Mouse (Mus musculus) splenic B cell, adult 2 months (primary cell): Measurements from ENCODE around the gene Wnt3a.
"Not testable (repeated sequence)": the region's sequence is repeated elsewhere in the genome, so short reads cannot be mapped to it uniquely, and the experiment has no call there.

Experiments
- DNase-seq: peaks from one replicate; pipeline ENCODE4 v3.0.0-alpha.2; 2011; ENCODE audit warnings: low read depth, low spot score
- H3K27me3 ChIP-seq: 2 replicates; pipeline ENCODE4 v1.6.1; 2012; ENCODE audit warnings: mild to moderate bottlenecking, low read length, moderate library complexity, mixed read lengths; ENCODE audit not compliant: control insufficient read depth, poor library complexity, insufficient read depth, severe bottlenecking
- H3K36me3 ChIP-seq: 2 replicates; pipeline ENCODE4 v1.6.1; 2012; ENCODE audit warnings: mild to moderate bottlenecking, low read length, moderate library complexity, mixed read lengths; ENCODE audit not compliant: control insufficient read depth, poor library complexity, insufficient read depth, severe bottlenecking

Wnt3a gene

DNA sequence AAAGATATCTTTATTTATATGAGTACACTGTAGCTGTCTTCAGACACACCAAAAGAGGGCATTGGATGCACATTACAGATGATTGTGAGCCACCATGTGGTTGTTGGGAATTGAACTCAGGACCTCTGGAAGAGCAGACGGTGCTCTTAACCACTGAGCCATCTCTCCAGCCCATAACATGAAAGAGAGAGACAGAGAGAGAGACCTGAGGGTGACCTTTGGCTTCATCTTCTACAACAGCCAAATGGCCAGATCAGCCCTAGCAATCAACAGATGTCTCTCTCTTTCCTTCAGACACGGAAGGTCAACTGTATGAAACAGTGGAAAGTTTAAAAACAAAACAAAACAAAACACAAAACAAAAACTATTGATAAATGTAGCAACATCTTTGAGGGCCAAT lies 10.5 kb upstream of the Wnt3a start:
- not testable (repeated sequence) for H3K36me3 ChIP-seq, H3K27me3 ChIP-seq, DNase-seq

GRCm38 (mm10) chr11:59300185-59300584 lies 9.6 kb upstream of the Wnt3a start:
- DNase-seq, result peak; percentile 33
- no peaks in the 10 kb centered on the region for H3K36me3 ChIP-seq
- no peaks in the 10 kb centered on the region for H3K27me3 ChIP-seq

- DNase-seq, result peak; percentile 22
- H3K36me3 ChIP-seq, result no peaks in the 10 kb centered on the region
- H3K27me3 ChIP-seq, result no peaks in the 10 kb centered on the region
Measured at GRCm38 (mm10) chr11:59297941-59298340, 7.4 kb upstream of the Wnt3a start.

DNA sequence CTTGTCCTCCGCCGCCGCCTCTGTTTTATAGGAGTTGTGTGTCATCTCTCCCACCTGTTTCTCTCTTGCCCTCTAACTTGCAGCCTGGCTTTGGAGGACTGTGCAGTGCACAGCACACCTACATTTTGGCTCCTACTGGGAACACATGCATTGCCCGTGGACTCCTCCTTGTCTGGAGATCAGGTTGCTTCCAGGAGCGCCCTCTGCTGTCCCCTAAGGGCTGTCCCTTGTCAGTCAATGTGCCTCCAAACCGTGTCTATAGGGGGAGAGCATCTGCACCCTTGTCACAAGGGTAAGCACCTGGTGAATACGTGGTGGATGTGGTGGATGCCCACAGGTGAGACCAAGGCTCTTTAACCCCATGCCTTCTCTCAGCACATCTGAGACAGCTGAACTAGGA lies 3.1 kb upstream of the Wnt3a start:
- Histone ChIP-seq H3K36me3 (no peaks in the 10 kb centered on the region), H3K27me3 (no peaks in the 10 kb centered on the region)
- DNase-seq, result peak; percentile 58

DNA sequence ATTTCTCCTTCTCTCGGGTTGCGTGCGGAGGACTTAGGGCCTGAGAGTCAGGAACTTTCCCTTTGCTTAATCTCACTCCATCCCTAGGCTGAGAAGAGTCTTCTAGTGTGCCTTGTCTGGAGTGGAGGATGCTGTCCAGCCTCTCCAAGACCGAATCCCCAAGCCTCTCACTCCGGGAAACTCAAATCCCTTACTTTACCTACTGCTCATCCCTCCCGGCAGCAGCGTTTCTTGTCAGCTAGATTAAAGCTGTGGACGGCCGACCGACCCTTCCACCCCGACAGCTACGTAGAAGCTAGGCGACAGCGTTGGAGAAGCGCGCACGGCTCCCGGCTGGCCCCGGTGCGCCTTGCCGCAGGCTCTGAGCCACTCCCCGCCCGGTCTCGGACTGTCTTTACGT lies 846 bp downstream of the Wnt3a start:
- Histone ChIP-seq H3K36me3 (no peaks in the 10 kb centered on the region), H3K27me3 (no peaks in the 10 kb centered on the region; the same call in 1 of the 2 replicates)
- DNase-seq, result no peak

GRCm38 (mm10) chr11:59284146-59284545 lies 6.4 kb downstream of the Wnt3a start:
- Histone ChIP-seq H3K36me3 (no peaks in the 10 kb centered on the region), H3K27me3 (no peaks in the 10 kb centered on the region; the same call in 1 of the 2 replicates)
- DNase-seq, result no peak

DNA sequence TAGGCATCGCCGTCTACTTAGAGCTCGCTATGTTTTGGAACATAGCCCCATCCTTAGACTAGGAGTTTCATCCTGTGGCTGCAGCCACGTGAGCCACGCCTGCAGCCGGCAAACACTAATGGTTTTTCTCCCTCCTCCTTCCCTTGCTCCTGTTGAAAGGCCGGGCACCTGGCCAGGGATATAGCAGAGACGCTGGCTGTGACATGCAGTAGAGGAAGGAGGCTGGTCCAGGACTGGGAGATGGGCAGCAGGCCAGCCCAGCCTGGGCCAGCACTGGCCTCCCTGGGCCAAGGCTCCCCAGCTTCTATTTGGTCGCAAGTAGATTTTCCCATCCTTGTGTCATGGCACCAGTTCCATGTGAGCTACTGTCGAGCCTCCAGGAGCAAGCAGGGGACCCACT lies 7.6 kb downstream of the Wnt3a start:
- Histone ChIP-seq H3K36me3 (no peaks in the 10 kb centered on the region), H3K27me3 (no peaks in the 10 kb centered on the region; the same call in 1 of the 2 replicates)
- no peak for DNase-seq

DNA sequence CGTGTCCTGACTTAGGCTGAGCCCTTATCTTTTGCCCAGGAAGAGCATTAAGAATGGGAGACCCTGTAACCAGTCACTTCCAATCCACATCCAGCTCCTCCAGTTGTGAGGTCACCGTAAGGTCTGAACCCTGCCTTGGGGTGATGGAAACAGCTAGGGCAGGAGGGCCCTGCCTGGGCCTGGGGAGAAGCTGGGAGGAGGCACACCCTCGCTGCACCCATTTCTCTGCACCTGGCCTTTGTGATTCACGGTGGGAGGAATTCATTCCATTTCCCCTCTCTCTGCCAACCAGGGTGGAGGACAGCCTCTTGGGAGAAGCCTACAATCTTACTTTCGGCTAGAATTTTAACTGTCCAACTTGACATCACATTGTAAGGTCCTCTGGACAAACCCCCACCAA lies 8.4 kb downstream of the Wnt3a start:
- no peak for DNase-seq
- no peaks in the 10 kb centered on the region for H3K36me3 ChIP-seq
- H3K27me3 ChIP-seq, result no peaks in the 10 kb centered on the region; the same call in 1 of the 2 replicates

DNA sequence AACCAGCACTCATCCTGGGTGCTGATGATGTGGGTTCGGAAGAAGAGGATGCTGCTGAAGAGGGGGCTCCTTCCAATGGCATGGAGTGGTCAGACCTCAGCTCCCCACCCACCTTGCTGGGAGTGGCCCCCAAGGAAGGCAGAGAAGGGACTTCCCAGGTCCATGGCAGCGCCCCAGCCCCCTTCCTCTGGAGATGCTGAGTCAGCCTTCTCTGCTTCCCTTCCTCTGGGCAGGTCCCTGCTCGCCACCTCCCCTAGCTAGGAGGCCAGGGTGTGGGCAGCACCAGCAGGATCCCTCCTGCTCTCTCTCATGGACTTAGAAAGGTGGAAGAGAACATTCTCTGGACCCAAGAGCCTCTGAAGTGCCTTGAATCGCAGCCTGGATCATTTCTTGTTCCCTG lies 12.5 kb downstream of the Wnt3a start:
- Histone ChIP-seq H3K27me3 (no peaks in the 10 kb centered on the region), H3K36me3 (no peaks in the 10 kb centered on the region)
- no peak for DNase-seq

DNA sequence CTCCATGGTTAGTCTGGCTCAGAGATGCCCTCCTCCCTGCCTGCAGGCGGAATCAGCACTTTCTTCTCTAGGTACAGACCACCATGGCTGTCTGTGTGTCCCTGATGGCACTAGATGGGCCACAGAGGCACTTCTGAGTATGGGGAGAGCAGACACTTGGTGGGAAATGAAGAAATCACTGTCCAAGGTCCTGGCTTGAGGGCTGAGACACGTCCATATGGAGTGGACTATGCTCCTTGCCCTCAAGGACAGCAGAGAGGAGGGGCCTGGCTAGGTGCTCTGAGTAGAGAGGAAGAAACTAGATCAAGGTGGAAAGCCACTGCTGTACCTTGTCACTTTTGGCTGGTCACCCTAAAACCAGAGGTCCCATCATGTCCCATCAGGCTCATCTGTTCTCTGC lies 13.7 kb downstream of the Wnt3a start:
- H3K27me3 ChIP-seq, result no peaks in the 10 kb centered on the region
- no peaks in the 10 kb centered on the region for H3K36me3 ChIP-seq
- no peak for DNase-seq

DNA sequence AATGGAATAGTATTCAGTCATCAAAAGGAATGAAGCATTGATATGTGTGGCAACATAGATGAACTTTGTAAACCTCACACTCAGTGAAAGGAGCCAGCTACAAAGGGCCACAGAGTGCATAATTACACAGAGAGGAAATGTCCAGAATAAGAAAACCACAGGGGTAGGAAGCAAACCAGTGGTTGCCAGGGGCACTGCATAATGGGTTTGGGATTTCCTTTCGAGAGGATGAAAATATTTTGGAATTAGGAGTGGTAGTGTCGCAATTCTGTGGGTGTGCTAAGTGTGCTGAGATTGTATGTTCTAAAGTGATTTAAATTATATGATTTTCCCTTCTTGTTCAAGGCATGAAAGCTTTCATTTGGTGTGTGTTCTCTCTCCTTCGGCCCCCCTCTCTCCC lies 16.4 kb downstream of the Wnt3a start:
- no peaks in the 10 kb centered on the region for H3K36me3 ChIP-seq
- H3K27me3 ChIP-seq, result no peaks in the 10 kb centered on the region
- DNase-seq, result no peak

GRCm38 (mm10) chr11:59266727-59267126 lies 23.8 kb downstream of the Wnt3a start:
- H3K36me3 ChIP-seq, result no peaks in the 10 kb centered on the region
- H3K27me3 ChIP-seq, result 0 out of 2 replicates have a peak, but pooled peaks cover 2% of the 10 kb centered on the region
- DNase-seq, result no peak

DNA sequence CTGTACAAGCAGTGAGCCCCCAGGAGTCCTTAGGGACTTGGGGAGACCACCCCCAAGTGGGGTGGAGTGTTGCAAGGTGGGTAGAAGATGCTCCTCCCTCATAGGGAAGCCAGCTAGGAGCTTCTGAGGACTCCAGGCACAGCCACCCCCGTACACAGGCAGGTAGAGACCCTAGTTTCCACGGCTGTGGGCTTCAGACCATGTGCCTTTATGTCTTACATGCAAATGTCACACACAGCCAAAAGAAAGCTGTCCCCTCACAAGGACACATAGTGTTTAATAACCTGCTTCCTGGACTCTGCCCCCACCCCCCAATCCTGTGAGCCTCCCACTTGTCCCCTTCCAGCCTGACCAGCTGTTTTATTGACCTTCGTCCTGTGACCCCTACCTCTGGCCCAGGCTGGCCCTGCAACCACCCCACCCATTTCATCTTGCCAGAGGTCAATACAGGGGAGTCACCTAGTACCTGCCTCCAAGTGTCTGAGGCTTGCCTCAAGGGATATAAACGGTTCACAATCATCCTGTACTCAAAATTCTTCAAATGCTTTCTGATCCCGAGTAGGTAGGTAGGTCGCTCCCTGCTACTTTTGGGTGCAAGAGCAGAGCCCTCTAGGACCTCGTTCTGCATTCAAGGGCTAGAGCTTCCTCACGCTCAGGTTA lies 25.3 kb downstream of the Wnt3a start:
- Histone ChIP-seq H3K27me3 (0 out of 2 replicates have a peak, but pooled peaks cover 2% of the 10 kb centered on the region), H3K36me3 (no peaks in the 10 kb centered on the region)
- no peak for DNase-seq

DNA sequence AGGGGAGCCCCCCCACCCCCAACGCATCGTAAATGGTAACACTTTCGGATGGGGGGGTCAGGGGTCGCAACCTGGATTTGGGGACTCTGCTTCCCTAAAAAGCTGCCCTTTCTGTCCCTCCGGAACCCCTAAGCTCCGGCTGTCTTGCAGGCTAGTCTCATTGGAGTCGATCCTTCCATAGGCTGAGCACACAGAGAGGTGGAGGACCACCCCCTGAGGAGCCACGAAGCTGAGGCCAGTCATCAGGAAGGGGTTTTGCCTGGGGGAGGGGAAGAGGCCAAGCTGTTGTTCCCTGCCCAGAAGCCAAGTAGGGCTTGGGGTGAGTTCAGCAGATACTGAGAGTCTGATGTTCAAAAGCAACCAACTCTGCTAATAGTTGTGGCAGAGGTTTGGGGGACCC lies 26.0 kb downstream of the Wnt3a start:
- Histone ChIP-seq H3K27me3 (0 out of 2 replicates have a peak, but pooled peaks cover 2% of the 10 kb centered on the region), H3K36me3 (no peaks in the 10 kb centered on the region)

GRCm38 (mm10) chr11:59263870-59264563 lies 26.5 kb downstream of the Wnt3a start:
- no peaks in the 10 kb centered on the region for H3K36me3 ChIP-seq
- DNase-seq, result no peak
- H3K27me3 ChIP-seq, result 0 out of 2 replicates have a peak, but pooled peaks cover 2% of the 10 kb centered on the region

More for the DNA sequence above, 26.0 kb downstream of the Wnt3a start:
- no peak for DNase-seq
